Mouse (Mus musculus) monocyte, adult 5-6 weeks (primary cell): ENCODE data around the gene Arl5c. TPM values are rescaled to one million over a fixed set of nuclear protein-coding genes. Genes with fewer than 3 reads are reported as not detected.

Experiments
- ATAC-seq: fragments of 153-309, 156-312 bp; replicated peaks from 2 replicates; pipeline ENCODE4 v1.8.0; 2017; ENCODE audit warnings: mild to moderate bottlenecking; ENCODE audit not compliant: low TSS enrichment, insufficient number of reproducible peaks, severe bottlenecking, poor library complexity, low FRiP score
- total RNA-seq: library from RNA; stranded (forward); fragments of 200-1000, 200-491, 200-594 nt; gene quantifications from 3 replicates; pipeline ENCODE4 v1.2.3, GENCODE M21; 2017

Arl5c gene
- total RNA-seq, result 67.7 to 97.0 TPM (median 83.6 TPM) in 3 replicates

- peak; percentile 42 for ATAC-seq
Observed at GRCm38 (mm10) chr11:97995564-97996288, at the start of gene Arl5c. Gene Arl5c, minus strand, starts transcription at chr11:97996181.

GRCm38 (mm10) chr11:98045596-98045995, 49.6 kb upstream of the Arl5c start:
- ATAC-seq, result no peak

- no peak for ATAC-seq
Observed at GRCm38 (mm10) chr11:98044074-98044473, 48.1 kb upstream of the Arl5c start.

GRCm38 (mm10) chr11:98042741-98043140, 46.8 kb upstream of the Arl5c start:
- no peak for ATAC-seq

GRCm38 (mm10) chr11:98040975-98041374, 45.0 kb upstream of the Arl5c start:
- ATAC-seq, result no peak

GRCm38 (mm10) chr11:98037871-98038270, 41.9 kb upstream of the Arl5c start:
- no peak for ATAC-seq

- ATAC-seq, result no peak
Observed at GRCm38 (mm10) chr11:98035977-98036377, 40.0 kb upstream of the Arl5c start.

- no peak for ATAC-seq
Observed at GRCm38 (mm10) chr11:98034840-98035239, 38.9 kb upstream of the Arl5c start.

GRCm38 (mm10) chr11:98034061-98034460, 38.1 kb upstream of the Arl5c start:
- ATAC-seq, result no peak

- no peak for ATAC-seq
Observed at GRCm38 (mm10) chr11:98031443-98031770, 35.4 kb upstream of the Arl5c start.

- no peak for ATAC-seq
Observed at GRCm38 (mm10) chr11:98030701-98031442, 34.9 kb upstream of the Arl5c start.

- ATAC-seq, result no peak
Observed at GRCm38 (mm10) chr11:98027785-98028184, 31.8 kb upstream of the Arl5c start.

GRCm38 (mm10) chr11:98027297-98027688, 31.3 kb upstream of the Arl5c start:
- ATAC-seq, result no peak

GRCm38 (mm10) chr11:98026570-98027296, 30.8 kb upstream of the Arl5c start, which contains the start of gene Rpl19:
Gene Rpl19, plus strand, starts transcription at chr11:98026710.
- ATAC-seq, result peak; percentile 76

- no peak for ATAC-seq
Observed at GRCm38 (mm10) chr11:98026248-98026569, 30.2 kb upstream of the Arl5c start.

GRCm38 (mm10) chr11:98024516-98024915, 28.5 kb upstream of the Arl5c start:
- ATAC-seq, result no peak

- 0 out of 2 replicates have a peak, but pooled peaks have one; percentile 19 for ATAC-seq
Observed at GRCm38 (mm10) chr11:98022555-98023371, 26.8 kb upstream of the Arl5c start, which contains the start of gene Cacnb1. Gene Cacnb1, minus strand, starts transcription at chr11:98023034.

GRCm38 (mm10) chr11:98022253-98022554, 26.2 kb upstream of the Arl5c start:
- no peak for ATAC-seq
